Mouse (Mus musculus): ENCODE measurements around the gene Slc6a4.

DNA sequence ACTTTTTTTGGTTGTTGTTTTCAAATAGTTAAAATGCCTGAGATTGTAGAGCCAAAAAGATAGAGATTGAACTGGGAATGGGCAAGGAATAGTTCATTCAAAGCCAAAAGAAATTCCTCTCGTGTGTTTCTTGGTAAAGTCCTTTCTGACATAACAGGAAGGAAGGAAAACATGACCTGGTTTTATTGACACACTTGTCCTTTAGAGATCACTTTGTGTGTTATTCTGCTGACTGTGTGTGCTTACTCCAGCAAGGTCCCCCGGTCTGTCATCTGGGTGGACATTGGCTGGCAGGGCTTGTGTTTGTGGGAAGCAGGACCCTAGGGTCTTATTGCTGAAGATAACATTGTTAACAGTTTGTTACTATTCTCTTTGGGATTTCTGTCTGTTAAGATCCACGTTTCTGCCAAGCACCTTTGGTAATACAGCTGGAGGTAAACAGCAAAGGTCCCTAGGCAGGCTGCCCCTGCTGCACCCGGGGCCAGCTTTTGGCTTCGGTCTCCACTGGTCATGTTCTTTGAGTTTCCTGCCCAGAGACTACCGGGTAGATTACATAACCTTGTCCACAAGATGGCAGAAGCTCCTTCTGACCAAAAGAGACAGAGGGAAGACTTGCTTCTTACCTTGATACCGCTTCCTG lies 23.6 kb upstream of the Slc6a4 start:
- TF ChIP-seq CTCF (IDR thresholded peaks at IDR 0.05; ENCODE audit: extremely low read depth, insufficient read depth, low read length), result no peak
- TF ChIP-seq POLR2A (IDR thresholded peaks at IDR 0.05; ENCODE audit: extremely low read depth, insufficient read depth, low read length), result no peak

Measured in cortical plate, adult 2 months (tissue).